Mouse (Mus musculus): ENCODE measurements at regions not wholly inside any gene's neighbourhood (a gene's known extent, or its start where the extent isn't known, plus 50 kb on each side); places are given as distances from the start of the nearest gene placed in this dataset.

GRCm38 (mm10) chr15:87375596-87376194 lies 168.4 kb upstream of the Fam19a5 start:
- DNase-seq = no peak

- peak; percentile 52 for DNase-seq
These were observed 160.4 kb upstream of the Fam19a5 start for GRCm38 (mm10) chr15:87383551-87384265.

- DNase-seq = no peak
These were observed 159.6 kb upstream of the Fam19a5 start for GRCm38 (mm10) chr15:87384279-87385066.

DNA sequence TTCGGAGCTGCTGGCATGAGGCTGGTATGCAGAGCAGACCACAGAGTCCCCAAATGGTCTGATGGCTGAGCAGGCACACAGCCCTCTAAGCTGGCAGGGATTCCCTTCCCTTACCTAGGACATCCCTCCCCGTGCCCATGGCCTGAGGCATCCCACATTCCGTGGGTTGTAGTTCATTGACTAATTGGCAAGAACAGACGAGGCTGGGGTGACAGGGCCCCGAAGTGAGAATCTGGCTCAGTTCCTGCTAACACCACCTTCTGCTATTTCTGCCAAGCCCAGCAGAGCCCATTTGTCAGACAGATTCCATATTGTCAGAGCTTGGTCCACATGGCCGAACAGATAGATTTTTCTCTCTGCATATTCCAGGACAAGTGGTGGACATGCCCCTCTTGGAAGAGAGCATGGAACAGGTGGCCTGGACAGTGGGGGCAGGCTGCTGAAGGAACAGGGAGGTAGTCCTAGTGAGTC lies 157.6 kb upstream of the Fam19a5 start:
- peak; percentile 89 for DNase-seq

GRCm38 (mm10) chr15:87391395-87391794 lies 152.7 kb upstream of the Fam19a5 start:
- no peak for DNase-seq

GRCm38 (mm10) chr15:87398396-87398795 lies 145.7 kb upstream of the Fam19a5 start:
- DNase-seq = no peak

- no peak for DNase-seq
These were observed 138.4 kb upstream of the Fam19a5 start for GRCm38 (mm10) chr15:87405689-87406088.

DNA sequence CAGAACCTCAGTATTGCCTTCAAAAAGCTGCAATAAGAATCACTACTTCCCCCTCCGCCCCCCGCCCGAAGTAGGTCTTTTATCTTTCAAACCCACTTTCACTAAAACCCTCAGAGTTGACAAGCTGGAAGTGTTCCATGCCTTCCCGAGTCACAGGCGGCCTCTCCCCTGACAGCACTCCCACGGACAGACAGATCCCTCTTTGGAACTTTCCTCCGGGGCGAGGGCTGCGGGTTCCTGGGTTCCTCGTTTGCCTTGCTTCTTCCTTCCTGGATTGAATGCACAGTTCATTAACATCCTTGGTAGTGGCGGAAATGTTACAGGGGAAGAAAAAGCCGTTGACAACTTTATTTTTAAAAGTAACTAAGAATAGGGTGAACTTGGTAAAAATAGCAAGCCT lies 132.1 kb upstream of the Fam19a5 start:
- DNase-seq = no peak

DNA sequence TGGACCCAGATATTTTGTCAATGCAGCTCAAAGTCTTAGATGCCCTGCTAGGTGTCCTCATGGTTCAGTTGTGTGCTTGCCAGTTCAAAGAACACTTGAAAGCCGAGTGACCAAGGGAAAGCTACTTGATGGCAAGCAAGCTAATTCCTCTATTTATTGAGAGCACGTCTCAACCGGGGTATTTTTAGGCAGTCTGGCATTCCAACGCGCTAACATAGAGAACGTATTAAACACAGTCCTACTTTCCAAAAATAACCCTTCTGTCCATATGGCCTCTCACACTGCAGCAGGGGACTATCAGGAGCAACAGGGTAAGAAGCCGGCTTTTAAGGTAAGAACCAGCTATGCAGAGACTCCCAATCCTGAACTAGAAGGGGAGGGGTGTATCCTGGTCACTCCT lies 128.1 kb upstream of the Fam19a5 start:
- DNase-seq = peak; percentile 40

DNA sequence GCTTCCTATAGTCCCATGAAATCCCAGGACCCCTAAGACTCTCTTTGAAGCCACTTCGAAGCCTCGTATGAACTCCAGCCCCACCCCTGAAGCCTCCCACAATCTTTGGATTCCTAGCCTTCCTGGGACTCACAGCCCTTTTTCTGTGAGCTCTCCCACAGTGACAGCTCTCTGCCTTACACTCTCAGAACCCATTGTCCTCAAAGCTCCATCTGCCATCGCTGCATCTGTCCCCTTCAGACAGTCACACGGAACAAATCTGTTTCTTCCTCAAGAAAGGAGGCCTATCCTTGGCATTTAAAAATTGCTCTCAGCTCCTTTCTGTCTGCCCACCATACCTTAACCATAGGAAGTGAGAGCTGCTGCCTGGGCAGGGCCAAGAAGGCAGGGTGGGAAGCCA lies 122.4 kb upstream of the Fam19a5 start:
- DNase-seq = no peak

- DNase-seq = no peak
These were observed 110.8 kb upstream of the Fam19a5 start for GRCm38 (mm10) chr15:87433306-87433705.

GRCm38 (mm10) chr15:87433901-87434300 lies 110.2 kb upstream of the Fam19a5 start:
- no peak for DNase-seq

DNA sequence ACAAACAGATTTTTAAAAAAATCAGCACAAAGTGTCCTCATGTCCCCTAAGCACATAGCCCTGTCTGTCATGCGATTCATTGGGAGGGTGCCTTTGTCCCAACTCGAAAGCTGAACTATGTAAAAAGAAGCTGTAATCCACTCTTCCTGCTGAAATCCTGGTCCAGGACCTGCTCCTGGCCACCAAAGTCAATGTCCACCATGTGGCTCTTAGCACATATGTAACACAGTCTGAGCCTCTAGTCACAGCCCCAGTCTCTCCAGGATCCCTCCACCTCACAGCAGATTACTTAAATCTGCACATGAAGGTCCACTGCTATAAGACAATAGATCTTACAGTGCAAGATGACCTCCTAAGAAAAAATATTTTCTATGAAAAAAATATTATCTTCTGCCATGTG lies 108.5 kb upstream of the Fam19a5 start:
- no peak for DNase-seq

GRCm38 (mm10) chr15:87437611-87438010 lies 106.5 kb upstream of the Fam19a5 start:
- DNase-seq = no peak

- DNase-seq = no peak
These were observed 85.2 kb upstream of the Fam19a5 start for GRCm38 (mm10) chr15:87458932-87459331.

GRCm38 (mm10) chr15:87476247-87476646 lies 67.9 kb upstream of the Fam19a5 start:
- DNase-seq = no peak

- no peak for DNase-seq
These were observed 67.1 kb upstream of the Fam19a5 start for GRCm38 (mm10) chr15:87476862-87477490.

- DNase-seq = no peak
These were observed 63.3 kb upstream of the Fam19a5 start for GRCm38 (mm10) chr15:87480758-87481157.

Data from cerebellum, adult 8-10 months (tissue).